Comparison of ENCODE assay signal across 8 mouse cellular contexts in the genomic region with DNA sequence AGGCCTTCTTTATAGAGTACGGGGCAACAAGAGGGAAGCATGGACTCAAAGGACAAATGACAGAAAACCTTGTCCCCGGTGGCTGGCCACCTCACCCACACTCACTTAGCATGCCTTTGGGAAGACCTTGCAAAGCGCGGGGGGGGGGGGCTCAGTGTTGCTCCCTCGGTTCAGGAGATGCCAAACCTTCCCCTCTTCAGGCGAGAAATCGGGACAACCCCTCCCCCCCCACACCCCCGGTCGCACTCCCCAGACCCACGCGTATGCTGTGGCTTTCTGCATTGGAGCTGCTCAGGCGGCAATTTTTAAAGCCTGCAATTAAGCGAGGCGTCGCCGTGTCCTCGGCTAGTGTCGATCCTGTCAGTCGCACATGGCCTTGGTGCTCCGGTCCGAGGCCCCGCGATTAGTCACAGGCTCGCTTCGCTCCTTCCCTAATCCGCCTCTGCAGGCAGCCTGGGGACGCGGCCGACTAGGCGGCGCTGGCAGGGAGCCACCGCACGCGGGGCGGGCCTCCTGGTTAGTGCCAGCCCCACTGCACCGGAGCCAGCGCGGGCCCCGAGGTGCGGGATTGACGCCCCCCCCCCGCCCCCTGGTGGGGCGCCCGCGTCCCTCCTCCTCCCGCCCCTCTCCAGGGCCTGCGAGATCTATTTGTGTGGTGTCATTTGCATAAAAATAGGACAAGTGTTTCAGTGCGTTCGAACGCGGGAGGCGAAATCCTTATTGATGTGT.
DNase-seq lines count a peak whose midpoint lies in the region; ATAC-seq and TF ChIP-seq lines count a peak whose summit lies in the region.

No protein-coding gene starts in this region.

- WGBS in lung, embryonic 14.5 days = 5% methylated on average over 47 of the region's 52 CpGs
- 3% methylated on average over 47 of the region's 52 CpGs for WGBS in neural tube, embryonic 14.5 days

- no peak overlapping the region; the same call in 1 of the 2 replicates for H3K27ac ChIP-seq in left cerebral cortex, adult 2 months
- H3K27ac ChIP-seq in lung, embryonic 14.5 days (ENCODE audit: low read depth) = peak overlapping the region; percentile 88; the same call in 1 of the 2 replicates
- peak overlapping the region; percentile 92 for H3K27ac ChIP-seq in neural tube, embryonic 14.5 days (ENCODE audit: low read depth, low read length)

- no peak; the same call in 1 of the 2 replicates for TF ChIP-seq CTCF in left cerebral cortex, adult 2 months (IDR thresholded peaks at IDR 0.05)
- no peak for TF ChIP-seq CTCF in lung, embryonic 14.5 days (IDR thresholded peaks at IDR 0.05; ENCODE audit: low read depth)

- H3K4me3 ChIP-seq in left cerebral cortex, adult 2 months = no peak overlapping the region
- H3K4me3 ChIP-seq in lung, embryonic 14.5 days (ENCODE audit: low read depth, low read length) = peak overlapping the region; percentile 47
- 0 out of 2 replicates have a peak overlapping the region, but pooled peaks have one; percentile 3 for H3K4me3 ChIP-seq in neural tube, embryonic 14.5 days (ENCODE audit: low read depth, low read length)

- no peaks in the 10 kb centered on the region for H3K9me3 ChIP-seq in lung, embryonic 14.5 days (ENCODE audit: low read depth, low read length)
- no peaks in the 10 kb centered on the region for H3K9me3 ChIP-seq in neural tube, embryonic 14.5 days (ENCODE audit: control insufficient read depth, low read length)

- 0 out of 2 replicates have a peak, but pooled peaks cover 11% of the 10 kb centered on the region for H3K4me1 ChIP-seq in lung, embryonic 14.5 days (ENCODE audit: insufficient read depth)
- peaks cover 11% of the 10 kb centered on the region; the same call in 1 of the 2 replicates for H3K4me1 ChIP-seq in neural tube, embryonic 14.5 days (ENCODE audit: control insufficient read depth, insufficient read depth, low read length)

- H3K9ac ChIP-seq in lung, embryonic 14.5 days = 0 out of 2 replicates have a peak overlapping the region, but pooled peaks have one; percentile 9
- no peak overlapping the region for H3K9ac ChIP-seq in neural tube, embryonic 14.5 days (replicated peaks; ENCODE audit: low read depth, low read length)

- H3K4me2 ChIP-seq in lung, embryonic 14.5 days = peak overlapping the region; percentile 83
- peak overlapping the region; percentile 72 for H3K4me2 ChIP-seq in neural tube, embryonic 14.5 days (ENCODE audit: low read depth, low read length)

- intact Hi-C loops in left cerebral cortex, adult 2 months (cut with DNase I) = loop anchor here (2.0 kb wide), 3 partner anchors 39 to 69 kb away; no protein-coding TSS in a partner anchor

- peak; percentile 58 to 59 for DNase-seq in left cerebral cortex, adult 2 months (ENCODE audit: extremely low spot score in 1 of 2, low spot score in 2 of 2)
- no peak for DNase-seq in left cerebral cortex, adult 11 months (ENCODE audit: low spot score)
- peak; percentile 68 for DNase-seq in embryo, embryonic 10.5 days (ENCODE audit: low spot score)
- DNase-seq in heart, adult 9 months (ENCODE audit: low spot score in 2 of 2) = peak; percentile 38 to 57
- DNase-seq in kidney, adult 8-10 months = peak; percentile 60 to 65
- peak; percentile 63 for DNase-seq in lung, embryonic 14.5 days
- peak; percentile 27 for DNase-seq in thymus, postnatal 0 days (ENCODE audit: low spot score)

- no peak for ATAC-seq in lung, embryonic 14.5 days (ENCODE audit: insufficient read depth)
- peak; percentile 26 for ATAC-seq in neural tube, embryonic 14.5 days (ENCODE audit: low read depth)

- H3K36me3 ChIP-seq in lung, embryonic 14.5 days (ENCODE audit: insufficient read depth) = no peaks in the 10 kb centered on the region
- no peaks in the 10 kb centered on the region for H3K36me3 ChIP-seq in neural tube, embryonic 14.5 days (ENCODE audit: control insufficient read depth, insufficient read depth, low read length)

- H3K27me3 ChIP-seq in lung, embryonic 14.5 days (ENCODE audit: insufficient read depth, low read length) = peaks cover 54% of the 10 kb centered on the region
- peaks cover 5% of the 10 kb centered on the region; the same call in 1 of the 2 replicates for H3K27me3 ChIP-seq in neural tube, embryonic 14.5 days (ENCODE audit: control insufficient read depth, insufficient read depth, low read length)
